Mouse (Mus musculus): ENCODE measurements around the gene Usp48. TPM values are rescaled to one million over a fixed set of nuclear protein-coding genes. Genes with fewer than 3 reads are reported as not detected.

The Usp48 gene
- polyA plus RNA-seq, 1 experiment: 67.5 TPM

DNA sequence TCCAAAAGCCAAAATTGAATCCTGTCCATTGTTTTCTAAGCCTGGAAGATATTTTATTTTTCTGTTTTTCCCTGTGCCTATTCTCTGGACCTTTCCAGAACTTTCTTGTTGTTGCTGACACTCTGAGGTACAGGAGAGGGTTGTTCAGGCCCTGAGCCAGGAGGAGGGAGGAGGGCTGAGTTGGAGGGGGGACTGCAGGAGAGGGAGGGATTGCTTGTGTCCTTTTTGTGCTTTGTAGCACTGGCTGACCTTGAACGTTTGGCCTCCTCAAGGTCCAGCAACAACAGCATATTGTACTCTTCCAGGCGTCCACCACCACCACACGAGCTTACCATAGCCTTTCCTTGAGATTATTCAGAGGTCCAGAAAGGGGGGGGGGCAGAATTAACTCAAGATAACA, 38.0 kb downstream of the Usp48 start:
- 49% methylated on average over 3 of the region's 3 CpGs for WGBS
- no peak for DNase-seq
- H3K4me1 ChIP-seq (ENCODE audit: control insufficient read depth, insufficient read depth, low read length): no peaks in the 10 kb centered on the region
- no peak for TF ChIP-seq CTCF (IDR thresholded peaks at IDR 0.05; ENCODE audit: insufficient read depth, low read length)
- TF ChIP-seq POLR2A (IDR thresholded peaks at IDR 0.05; ENCODE audit: borderline replicate concordance, extremely low read depth, low read depth, low read length): no peak
- no peak overlapping the region for H3K4me3 ChIP-seq (replicated peaks; ENCODE audit: extremely low read depth, low read depth, low read length)

DNA sequence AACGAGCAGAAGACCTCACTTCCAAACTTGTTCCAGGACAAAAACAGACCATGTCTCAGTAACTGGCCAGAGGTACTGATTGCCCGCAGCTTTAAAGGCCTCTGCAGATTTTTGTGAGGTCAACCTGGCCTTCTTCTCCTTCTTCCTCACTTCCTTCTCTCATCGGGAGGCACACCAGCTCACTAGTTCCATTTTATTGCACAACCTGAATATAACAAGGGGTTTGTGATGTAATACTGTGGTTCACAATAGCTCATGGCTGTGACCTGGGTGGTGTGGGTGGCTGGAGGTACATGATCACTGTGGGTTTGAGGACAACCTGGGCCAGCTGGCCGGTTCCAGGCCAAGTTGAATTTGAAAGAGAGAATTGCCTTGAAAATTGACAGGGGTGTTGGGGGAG, 39.8 kb downstream of the Usp48 start:
- Histone ChIP-seq H3K4me3 (replicated peaks; ENCODE audit: extremely low read depth, low read depth, low read length) (no peak overlapping the region), H3K4me1 (ENCODE audit: control insufficient read depth, insufficient read depth, low read length) (no peaks in the 10 kb centered on the region)
- TF ChIP-seq POLR2A (IDR thresholded peaks at IDR 0.05; ENCODE audit: borderline replicate concordance, extremely low read depth, low read depth, low read length) (no peak), CTCF (IDR thresholded peaks at IDR 0.05; ENCODE audit: insufficient read depth, low read length) (no peak)
- 73% methylated on average over 4 of the region's 4 CpGs for WGBS
- no peak for DNase-seq

DNA sequence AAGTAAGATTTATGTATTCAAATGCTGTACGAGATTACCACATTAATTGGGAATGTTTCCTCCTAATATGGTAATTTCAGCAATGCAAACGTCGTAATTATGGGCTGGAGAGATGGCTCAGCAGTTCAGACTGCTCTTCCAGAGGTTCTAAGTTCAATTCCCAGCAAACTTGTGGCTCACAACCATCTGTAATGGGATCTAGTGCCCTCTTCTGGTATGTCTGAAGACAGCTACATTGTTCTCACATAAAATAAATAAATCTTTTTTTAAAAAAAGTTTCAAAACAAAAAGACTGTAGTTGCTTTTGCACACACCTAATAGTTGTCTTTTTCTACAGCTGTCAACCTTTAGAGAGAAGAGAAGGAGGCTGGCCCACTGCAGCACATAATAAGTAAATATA, 43.0 kb downstream of the Usp48 start:
- TF ChIP-seq POLR2A (IDR thresholded peaks at IDR 0.05; ENCODE audit: borderline replicate concordance, extremely low read depth, low read depth, low read length): no peak
- no peak for TF ChIP-seq CTCF (IDR thresholded peaks at IDR 0.05; ENCODE audit: insufficient read depth, low read length)
- DNase-seq: no peak
- Histone ChIP-seq H3K4me3 (replicated peaks; ENCODE audit: extremely low read depth, low read depth, low read length) (no peak overlapping the region), H3K4me1 (ENCODE audit: control insufficient read depth, insufficient read depth, low read length) (no peaks in the 10 kb centered on the region)
- 80% methylated on average over 3 of the region's 3 CpGs for WGBS

DNA sequence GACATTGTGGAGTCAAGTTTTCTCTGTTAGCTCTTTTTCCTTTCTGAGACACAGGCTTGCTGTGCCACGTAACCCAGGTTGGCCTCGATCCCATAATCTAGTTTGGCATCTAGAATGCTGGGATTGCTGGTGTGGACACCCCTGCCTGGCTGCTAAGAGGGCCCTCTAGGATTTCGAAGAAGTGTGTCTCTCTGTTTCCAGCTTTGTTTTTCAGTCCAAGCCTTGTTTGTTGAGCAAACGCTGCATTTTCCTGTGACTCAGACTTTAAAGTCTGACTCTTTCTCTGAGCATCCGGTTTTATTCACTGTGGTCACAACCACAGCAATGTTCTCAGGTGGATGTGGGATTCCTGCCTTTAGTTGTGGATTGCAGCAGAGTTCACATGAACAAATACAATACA, 48.0 kb downstream of the Usp48 start:
- H3K4me1 ChIP-seq (ENCODE audit: control insufficient read depth, insufficient read depth, low read length): no peaks in the 10 kb centered on the region
- no peak for DNase-seq
- H3K4me3 ChIP-seq (replicated peaks; ENCODE audit: extremely low read depth, low read depth, low read length): no peak overlapping the region
- TF ChIP-seq CTCF (IDR thresholded peaks at IDR 0.05; ENCODE audit: insufficient read depth, low read length): no peak
- no peak for TF ChIP-seq POLR2A (IDR thresholded peaks at IDR 0.05; ENCODE audit: borderline replicate concordance, extremely low read depth, low read depth, low read length)
- WGBS: 51% methylated on average over 5 of the region's 5 CpGs

DNA sequence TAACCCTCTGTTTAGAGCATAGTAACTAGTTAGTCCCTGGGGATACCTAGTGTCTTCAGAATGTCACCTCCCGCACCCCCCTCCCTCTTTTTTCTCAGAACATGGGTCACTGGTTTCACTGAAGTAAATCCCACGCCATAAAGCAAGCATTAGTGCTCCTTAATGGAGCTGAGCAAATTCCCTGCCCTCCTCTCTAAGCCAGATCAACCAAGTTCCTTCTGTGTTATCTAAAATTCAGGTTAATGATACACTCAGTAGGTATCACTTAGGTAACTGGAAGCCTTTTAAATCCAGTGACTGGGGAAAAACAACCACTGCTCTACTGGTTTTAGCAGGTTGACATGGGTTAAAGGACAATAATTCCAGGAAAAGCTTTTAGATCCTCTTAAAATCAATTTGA, 48.5 kb downstream of the Usp48 start:
- WGBS: 82% methylated on average over 2 of the region's 2 CpGs
- Histone ChIP-seq H3K4me1 (ENCODE audit: control insufficient read depth, insufficient read depth, low read length) (no peaks in the 10 kb centered on the region), H3K4me3 (replicated peaks; ENCODE audit: extremely low read depth, low read depth, low read length) (no peak overlapping the region)
- no peak for TF ChIP-seq POLR2A (IDR thresholded peaks at IDR 0.05; ENCODE audit: borderline replicate concordance, extremely low read depth, low read depth, low read length)
- TF ChIP-seq CTCF (IDR thresholded peaks at IDR 0.05; ENCODE audit: insufficient read depth, low read length): no peak
- no peak for DNase-seq

DNA sequence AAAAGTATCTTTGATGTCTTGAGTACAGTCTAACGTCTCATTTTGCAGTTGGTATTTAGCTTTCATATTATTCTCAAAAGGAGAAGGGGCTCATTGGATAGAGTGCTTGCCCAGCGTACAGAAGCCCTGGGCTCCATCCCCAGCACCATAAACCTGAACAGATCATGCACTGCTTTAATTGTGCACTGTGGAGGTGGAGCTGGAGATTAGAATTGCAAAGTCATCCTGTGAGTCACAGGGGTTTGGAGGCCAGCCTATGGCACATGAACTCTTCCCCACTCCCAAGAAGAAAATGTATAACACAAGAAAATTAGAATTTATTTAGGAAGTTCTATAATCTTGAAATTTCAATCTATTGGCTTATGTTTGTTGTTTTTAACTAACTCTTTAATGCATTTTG, 49.9 kb downstream of the Usp48 start:
- no peak for DNase-seq
- WGBS: 85% methylated on average over 2 of the region's 2 CpGs
- no peaks in the 10 kb centered on the region for H3K4me1 ChIP-seq (ENCODE audit: control insufficient read depth, insufficient read depth, low read length)
- TF ChIP-seq CTCF (IDR thresholded peaks at IDR 0.05; ENCODE audit: insufficient read depth, low read length) (no peak), POLR2A (IDR thresholded peaks at IDR 0.05; ENCODE audit: borderline replicate concordance, extremely low read depth, low read depth, low read length) (no peak)
- no peak overlapping the region for H3K4me3 ChIP-seq (replicated peaks; ENCODE audit: extremely low read depth, low read depth, low read length)

DNA sequence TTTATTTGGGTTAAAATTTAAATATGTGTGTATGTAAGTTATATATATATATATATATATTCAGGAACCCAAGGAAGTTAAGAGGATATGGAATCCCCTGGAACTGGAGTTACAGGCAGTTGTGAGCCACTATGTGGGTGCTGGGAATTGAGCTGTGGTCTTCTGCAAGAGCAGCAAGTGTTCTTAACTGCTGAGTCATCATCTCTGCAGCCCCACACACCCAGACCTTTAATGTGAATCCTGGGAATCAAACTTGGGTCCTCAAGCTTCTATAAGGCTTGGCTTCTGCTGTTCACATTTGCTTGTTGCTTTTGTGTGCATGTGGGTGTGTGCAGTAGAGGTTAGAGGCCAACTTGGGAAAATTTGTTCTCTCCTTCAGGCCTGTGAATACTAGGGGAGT, 52.7 kb downstream of the Usp48 start:
- no peak for TF ChIP-seq POLR2A (IDR thresholded peaks at IDR 0.05; ENCODE audit: borderline replicate concordance, extremely low read depth, low read depth, low read length)
- DNase-seq: no peak
- Histone ChIP-seq H3K4me1 (ENCODE audit: control insufficient read depth, insufficient read depth, low read length) (no peaks in the 10 kb centered on the region), H3K4me3 (replicated peaks; ENCODE audit: extremely low read depth, low read depth, low read length) (no peak overlapping the region)

DNA sequence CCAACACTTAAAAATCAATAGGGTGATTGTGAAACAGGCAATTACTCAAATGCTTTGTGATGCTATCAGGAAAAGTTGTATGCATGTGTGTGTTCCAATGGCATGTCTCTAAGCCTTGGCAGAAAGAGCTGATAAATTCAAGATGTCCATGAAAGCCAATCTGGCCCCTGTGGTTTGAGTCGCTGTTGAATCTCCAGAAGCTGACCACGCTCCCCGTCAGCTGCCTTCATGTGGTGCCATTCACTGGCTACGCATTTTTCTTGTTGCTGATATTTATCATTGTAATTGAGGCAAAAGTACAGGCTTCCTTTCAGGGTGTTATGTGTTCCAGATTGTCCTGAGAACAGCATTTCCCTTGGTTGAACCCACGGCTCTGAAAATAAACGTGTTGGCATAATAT, 54.1 kb downstream of the Usp48 start:
- Histone ChIP-seq H3K4me3 (replicated peaks; ENCODE audit: extremely low read depth, low read depth, low read length) (no peak overlapping the region), H3K4me1 (ENCODE audit: control insufficient read depth, insufficient read depth, low read length) (no peaks in the 10 kb centered on the region)
- DNase-seq: no peak
- WGBS: 70% methylated on average over 6 of the region's 6 CpGs
- TF ChIP-seq POLR2A (IDR thresholded peaks at IDR 0.05; ENCODE audit: borderline replicate concordance, extremely low read depth, low read depth, low read length) (no peak), CTCF (IDR thresholded peaks at IDR 0.05; ENCODE audit: insufficient read depth, low read length) (no peak)

DNA sequence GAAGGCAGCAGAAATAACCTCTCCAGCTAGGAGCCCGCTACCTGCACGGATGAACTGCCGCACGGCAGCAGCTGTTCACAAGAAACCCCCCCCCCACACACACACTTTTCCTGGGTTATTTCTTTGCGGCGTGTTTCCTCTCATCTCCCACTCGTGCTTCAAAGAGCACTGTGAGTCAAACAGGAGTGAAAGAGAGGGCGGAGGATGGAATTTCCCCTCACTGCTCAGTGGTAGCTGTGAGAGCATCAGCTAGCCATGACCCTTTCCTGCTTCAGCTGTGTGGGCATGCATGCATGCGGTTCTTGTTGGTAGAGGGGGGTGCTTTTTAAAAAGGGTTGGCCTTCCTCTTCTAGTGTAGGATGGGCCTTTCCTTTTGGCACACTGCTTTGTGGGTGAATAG, 54.7 kb downstream of the Usp48 start:
- no peaks in the 10 kb centered on the region for H3K4me1 ChIP-seq (ENCODE audit: control insufficient read depth, insufficient read depth, low read length)
- no peak for TF ChIP-seq CTCF (IDR thresholded peaks at IDR 0.05; ENCODE audit: insufficient read depth, low read length)
- no peak for TF ChIP-seq POLR2A (IDR thresholded peaks at IDR 0.05; ENCODE audit: borderline replicate concordance, extremely low read depth, low read depth, low read length)
- DNase-seq: no peak
- WGBS: 84% methylated on average over 9 of the region's 9 CpGs
- H3K4me3 ChIP-seq (replicated peaks; ENCODE audit: extremely low read depth, low read depth, low read length): no peak overlapping the region

DNA sequence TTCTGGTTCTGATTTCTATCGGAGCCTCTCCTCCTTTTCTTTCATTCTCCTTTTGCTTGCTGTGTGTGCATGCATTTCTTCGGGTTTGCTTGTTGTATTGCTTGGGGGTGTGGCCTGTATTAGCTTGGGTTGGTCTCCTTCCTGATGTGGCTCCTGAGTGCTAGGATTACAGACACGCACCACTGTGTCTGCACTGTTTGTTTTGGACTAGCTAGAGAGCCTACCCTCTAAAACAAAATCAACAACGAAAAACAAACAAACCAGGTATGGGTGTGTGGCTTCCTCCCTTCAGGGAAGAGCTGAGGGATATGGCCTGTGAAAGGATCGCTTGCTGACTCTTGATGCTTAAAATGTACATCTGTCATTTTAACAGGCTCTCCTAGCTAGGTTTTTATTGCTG, 57.4 kb downstream of the Usp48 start:
- no peak for TF ChIP-seq CTCF (IDR thresholded peaks at IDR 0.05; ENCODE audit: insufficient read depth, low read length)
- no peak for TF ChIP-seq POLR2A (IDR thresholded peaks at IDR 0.05; ENCODE audit: borderline replicate concordance, extremely low read depth, low read depth, low read length)
- no peak for DNase-seq
- Histone ChIP-seq H3K4me3 (replicated peaks; ENCODE audit: extremely low read depth, low read depth, low read length) (no peak overlapping the region), H3K4me1 (ENCODE audit: control insufficient read depth, insufficient read depth, low read length) (no peaks in the 10 kb centered on the region)
- 61% methylated on average over 5 of the region's 5 CpGs for WGBS

DNA sequence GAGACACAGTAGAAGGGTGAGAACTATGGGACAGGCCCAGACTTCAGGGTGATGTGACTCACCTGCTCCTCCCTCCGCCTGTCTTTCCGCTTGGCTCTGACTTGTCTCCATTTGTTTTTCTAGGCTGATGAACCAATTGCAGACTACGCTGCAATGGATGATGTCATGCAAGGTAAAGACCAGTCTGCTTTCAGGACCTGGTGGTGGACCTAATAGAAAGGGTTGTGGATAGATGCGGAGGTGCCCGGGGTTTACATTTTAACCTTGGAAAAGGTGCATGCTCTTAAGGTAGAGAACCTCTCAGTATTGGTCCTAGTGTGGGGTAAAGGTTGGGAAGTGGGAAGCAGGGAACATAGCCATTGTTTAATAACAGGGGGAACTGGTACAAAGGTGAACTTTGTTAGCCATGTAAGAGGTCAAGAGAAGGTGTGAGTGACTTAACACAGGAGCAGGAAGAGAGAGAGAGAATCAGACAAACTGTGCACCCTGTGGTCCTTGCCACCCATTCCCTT, 59.3 kb downstream of the Usp48 start:
- WGBS: 93% methylated on average over 5 of the region's 5 CpGs
- no peak overlapping the region for H3K4me3 ChIP-seq (replicated peaks; ENCODE audit: extremely low read depth, low read depth, low read length)
- no peak for TF ChIP-seq CTCF (IDR thresholded peaks at IDR 0.05; ENCODE audit: insufficient read depth, low read length)
- TF ChIP-seq POLR2A (IDR thresholded peaks at IDR 0.05; ENCODE audit: borderline replicate concordance, extremely low read depth, low read depth, low read length): no peak
- DNase-seq: no peak
- no peaks in the 10 kb centered on the region for H3K4me1 ChIP-seq (ENCODE audit: control insufficient read depth, insufficient read depth, low read length)

All from lung, adult 2 months (tissue).